Mouse (Mus musculus) cerebellum, adult 2 months (tissue): ENCODE data around the gene Bfsp2.

Experiments
- CTCF ChIP-seq: fragments of 200-500 bp; IDR thresholded peaks from 2 replicates; pipeline ENCODE4 v1.5.1; 2011; ENCODE audit warnings: low read depth, mild to moderate bottlenecking, control low read depth, low read length, moderate library complexity, borderline replicate concordance; ENCODE audit not compliant: insufficient read depth
- POLR2A ChIP-seq: fragments of 200-500 bp; IDR thresholded peaks from 2 replicates; pipeline ENCODE4 v1.6.1; 2011; ENCODE audit warnings: low read length, control low read depth, borderline replicate concordance; ENCODE audit not compliant: insufficient read depth

- TF ChIP-seq POLR2A (no peak), CTCF (no peak)
Measured at GRCm38 (mm10) chr9:103525041-103525537, 44.9 kb upstream of the Bfsp2 start.
